Mouse (Mus musculus) forebrain, embryonic 16.5 days (tissue): Measurements from ENCODE around the gene Uqcc2. TPM values are rescaled to one million over a fixed set of nuclear protein-coding genes. Genes with fewer than 3 reads are reported as not detected.

Experiments used
- ATAC-seq: fragments of 200-750 bp; cut with Nextera tagmentation; 2 replicates; pipeline ENCODE4 v1.8.0; 2017; ENCODE audit warnings: mild to moderate bottlenecking, moderate library complexity
- H3K27ac ChIP-seq: fragments of 300-500 bp; sonication (generic); 2 replicates; pipeline ENCODE4 v1.5.1; 2014; ENCODE audit warnings: low read length, control low read depth
- H3K27me3 ChIP-seq: fragments of 300-500 bp; sonication (generic); replicated peaks from 2 replicates; pipeline ENCODE4 v1.6.1; 2014; ENCODE audit warnings: low read length; ENCODE audit not compliant: control insufficient read depth, insufficient read depth
- H3K36me3 ChIP-seq: fragments of 300-500 bp; sonication (generic); 2 replicates; pipeline ENCODE4 v1.6.1; 2014; ENCODE audit not compliant: control insufficient read depth, insufficient read depth
- H3K4me1 ChIP-seq: fragments of 300-500 bp; sonication (generic); replicated peaks from 2 replicates; pipeline ENCODE4 v1.6.1; 2014; ENCODE audit warnings: low read length; ENCODE audit not compliant: control insufficient read depth, insufficient read depth
- H3K4me2 ChIP-seq: fragments of 300-500 bp; sonication (generic); 2 replicates; pipeline ENCODE4 v1.6.1; 2014; ENCODE audit warnings: mild to moderate bottlenecking, low read length, control low read depth
- H3K4me3 ChIP-seq: fragments of 300-500 bp; sonication (generic); replicated peaks from 2 replicates; pipeline ENCODE4 v1.5.1; 2014; ENCODE audit warnings: mild to moderate bottlenecking, low read length, control low read depth
- H3K9ac ChIP-seq: fragments of 300-500 bp; sonication (generic); replicated peaks from 2 replicates; pipeline ENCODE4 v1.6.1; 2014; ENCODE audit warnings: low read depth, low read length, control low read depth
- H3K9me3 ChIP-seq: fragments of 300-500 bp; sonication (generic); 2 replicates; pipeline ENCODE4 v1.6.1; 2016; ENCODE audit warnings: low read length; ENCODE audit not compliant: control insufficient read depth
- WGBS: fragments of 180-500 bp; shearing (Covaris S2); extraction: QIAGEN DNeasy Blood & Tissue Kit; methylation state at CpG from one replicate; pipeline ENCODE4 v1.1.7; 2014; 5-methylcytosine and 5-hydroxymethylcytosine counted together
- polyA plus RNA-seq: library from polyadenylated mRNA; unstranded; fragments of >200 nt; fragmentation: Nextera tagmentation; extraction: Ambion mirVana; gene quantifications from 2 replicates; pipeline ENCODE4 v1.2.1, GENCODE M21; 2015

The Uqcc2 gene
- polyA plus RNA-seq, 1 experiment from 2014 or later: 266 TPM

DNA sequence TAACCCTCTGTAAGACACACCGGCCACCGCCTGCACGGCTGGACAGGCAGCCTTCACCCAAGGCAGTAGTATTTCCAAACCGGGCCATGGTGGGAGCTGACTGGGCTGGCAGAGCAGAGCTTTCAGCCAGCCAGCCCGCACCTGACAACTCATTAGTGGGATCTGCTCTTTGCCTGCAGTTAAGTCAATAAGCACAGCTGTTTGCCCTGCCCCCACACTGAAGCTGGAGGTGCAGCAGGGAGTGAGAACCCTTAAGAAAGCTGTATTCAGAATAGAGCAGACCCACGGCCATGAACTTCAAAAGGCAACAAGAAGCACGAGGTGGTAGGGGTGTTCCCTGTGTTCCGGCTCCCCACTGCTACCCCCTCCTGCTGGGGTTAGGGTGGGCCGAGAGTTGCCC, 3.5 kb downstream of the Uqcc2 start:
- Histone ChIP-seq H3K9me3 (no peaks in the 10 kb centered on the region), H3K4me1 (peaks cover 27% of the 10 kb centered on the region), H3K27ac (no peak overlapping the region), H3K4me2 (no peak overlapping the region), H3K4me3 (no peak overlapping the region), H3K36me3 (no peaks in the 10 kb centered on the region), H3K9ac (no peak overlapping the region; the same call in 1 of the 2 replicates), H3K27me3 (no peaks in the 10 kb centered on the region)
- no peak for ATAC-seq
- WGBS: 66% methylated on average over 9 of the region's 9 CpGs

DNA sequence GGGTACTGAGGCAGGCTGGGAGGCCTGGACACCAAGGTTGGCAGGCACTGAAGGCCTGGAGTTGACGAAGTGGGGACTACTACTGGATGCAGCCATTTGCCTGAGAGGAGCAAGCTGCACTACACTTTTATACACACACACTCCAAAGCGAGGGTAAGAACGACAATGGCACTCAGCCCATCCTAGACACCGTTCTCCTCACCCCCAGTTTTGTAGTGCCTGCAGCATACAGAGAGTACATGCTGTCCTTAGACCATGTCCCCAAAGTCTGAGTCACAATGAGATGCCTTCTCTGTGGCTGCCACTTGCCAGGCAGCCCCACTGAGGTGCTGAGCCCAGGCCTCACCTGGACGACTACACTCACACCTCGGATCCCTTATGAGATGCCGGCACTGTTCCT, 3.9 kb downstream of the Uqcc2 start:
- Histone ChIP-seq H3K36me3 (no peaks in the 10 kb centered on the region), H3K27me3 (no peaks in the 10 kb centered on the region), H3K4me1 (peaks cover 27% of the 10 kb centered on the region), H3K27ac (no peak overlapping the region), H3K4me2 (no peak overlapping the region), H3K9ac (no peak overlapping the region), H3K4me3 (no peak overlapping the region), H3K9me3 (no peaks in the 10 kb centered on the region)
- ATAC-seq: no peak
- WGBS: 88% methylated on average over 7 of the region's 7 CpGs

DNA sequence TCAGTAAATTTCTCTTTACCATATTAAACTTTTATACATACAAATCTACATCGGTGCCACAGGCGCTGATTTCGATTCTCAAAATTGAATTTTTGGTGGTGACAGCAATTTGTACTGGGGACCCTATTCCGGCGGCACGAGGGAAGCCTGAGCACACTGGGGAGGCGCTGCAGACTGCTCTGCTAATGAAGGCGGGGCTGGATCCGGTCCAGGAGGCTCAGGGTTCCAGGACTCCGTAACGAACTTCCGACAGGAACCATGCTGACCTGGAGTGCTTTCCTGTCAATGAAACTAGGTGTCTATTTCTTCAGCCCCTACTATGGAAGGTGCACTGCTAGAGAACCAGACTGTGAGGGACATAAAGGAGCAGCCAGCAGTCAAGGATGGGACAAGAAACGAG, 4.4 kb downstream of the Uqcc2 start:
- Histone ChIP-seq H3K27me3 (no peaks in the 10 kb centered on the region), H3K27ac (no peak overlapping the region), H3K9me3 (no peaks in the 10 kb centered on the region), H3K4me1 (peaks cover 26% of the 10 kb centered on the region), H3K36me3 (no peaks in the 10 kb centered on the region), H3K4me3 (no peak overlapping the region), H3K4me2 (no peak overlapping the region), H3K9ac (no peak overlapping the region)
- no peak for ATAC-seq
- 52% methylated on average over 13 of the region's 13 CpGs for WGBS

DNA sequence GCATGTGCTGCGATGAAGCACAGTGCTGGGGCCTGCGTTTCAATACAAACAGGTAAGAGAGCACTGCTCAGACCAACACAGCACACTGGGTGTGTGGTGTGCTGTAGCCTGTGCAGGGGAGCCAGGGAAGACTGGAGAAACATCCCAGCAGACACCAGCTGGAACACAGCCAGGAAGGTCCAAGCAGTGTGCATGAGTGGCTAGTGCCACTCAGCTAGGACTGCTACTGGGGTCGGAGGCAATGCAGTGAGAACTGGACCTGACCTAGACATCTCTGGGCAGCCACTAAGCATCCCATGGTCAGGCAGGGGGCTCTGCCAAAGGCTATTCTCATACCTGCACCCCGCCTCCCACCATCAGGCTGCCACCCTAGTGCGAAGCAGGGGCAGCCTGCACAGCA, 5.5 kb downstream of the Uqcc2 start:
- no peaks in the 10 kb centered on the region for H3K9me3 ChIP-seq
- H3K4me2 ChIP-seq: no peak overlapping the region
- H3K27me3 ChIP-seq: no peaks in the 10 kb centered on the region
- 94% methylated on average over 5 of the region's 5 CpGs for WGBS
- peaks cover 20% of the 10 kb centered on the region for H3K4me1 ChIP-seq
- no peak overlapping the region for H3K27ac ChIP-seq
- ATAC-seq: no peak
- H3K36me3 ChIP-seq: no peaks in the 10 kb centered on the region
- no peak overlapping the region for H3K9ac ChIP-seq
- no peak overlapping the region for H3K4me3 ChIP-seq

DNA sequence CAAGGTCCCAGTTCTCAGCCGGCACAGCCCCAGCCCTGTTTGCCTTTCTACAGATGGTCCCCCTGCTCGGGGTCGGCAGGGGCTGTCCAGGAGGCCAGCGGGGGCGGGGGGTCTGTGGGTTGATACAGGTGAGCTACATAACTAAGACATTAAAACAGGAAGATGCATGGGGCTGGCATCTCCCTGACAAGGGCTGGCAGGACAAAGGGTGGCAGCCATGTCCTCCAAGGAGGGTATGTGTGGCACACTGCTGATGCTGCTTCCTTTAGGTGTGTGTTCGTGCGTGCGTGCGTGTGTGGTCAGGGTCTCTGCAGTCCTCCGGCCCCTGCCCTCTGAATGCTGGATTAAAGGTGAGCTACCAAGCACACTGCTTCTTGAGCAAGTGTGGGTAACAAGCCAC, 6.7 kb downstream of the Uqcc2 start:
- Histone ChIP-seq H3K4me3 (no peak overlapping the region), H3K27me3 (no peaks in the 10 kb centered on the region), H3K27ac (no peak overlapping the region), H3K4me1 (peaks cover 19% of the 10 kb centered on the region), H3K4me2 (no peak overlapping the region), H3K9me3 (no peaks in the 10 kb centered on the region), H3K9ac (no peak overlapping the region), H3K36me3 (no peaks in the 10 kb centered on the region)
- no peak for ATAC-seq
- 82% methylated on average over 10 of the region's 10 CpGs for WGBS

DNA sequence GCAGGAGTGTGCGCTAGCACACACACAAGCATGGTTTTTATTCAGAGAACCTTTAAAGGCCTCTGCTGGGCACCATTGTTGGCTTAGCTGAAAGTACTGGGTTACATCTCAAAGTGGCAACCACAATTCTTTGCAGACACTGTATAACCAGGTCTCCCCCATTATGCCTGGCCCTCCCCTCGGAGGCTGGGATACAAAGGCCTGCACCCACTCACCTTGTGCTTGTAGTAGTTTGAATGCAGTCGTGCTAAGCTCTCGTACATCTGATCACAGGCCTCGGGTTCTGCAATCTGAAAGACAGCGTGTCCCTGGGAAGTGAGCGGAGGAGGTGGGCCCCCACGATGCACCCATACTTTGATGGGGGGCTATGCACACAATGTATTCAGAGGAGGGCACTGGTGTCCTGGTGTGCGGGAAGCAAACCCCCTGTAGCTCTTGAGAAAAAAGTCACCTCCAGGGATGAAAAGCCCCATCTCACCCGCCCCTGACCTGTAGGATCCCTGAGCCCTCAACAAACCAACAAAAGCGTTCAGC, 8.0 kb downstream of the Uqcc2 start:
- Histone ChIP-seq H3K4me2 (no peak overlapping the region), H3K27ac (no peak overlapping the region), H3K9ac (no peak overlapping the region), H3K36me3 (no peaks in the 10 kb centered on the region), H3K27me3 (no peaks in the 10 kb centered on the region), H3K4me1 (peaks cover 27% of the 10 kb centered on the region), H3K9me3 (no peaks in the 10 kb centered on the region), H3K4me3 (no peak overlapping the region)
- no peak for ATAC-seq
- WGBS: 83% methylated on average over 11 of the region's 11 CpGs

DNA sequence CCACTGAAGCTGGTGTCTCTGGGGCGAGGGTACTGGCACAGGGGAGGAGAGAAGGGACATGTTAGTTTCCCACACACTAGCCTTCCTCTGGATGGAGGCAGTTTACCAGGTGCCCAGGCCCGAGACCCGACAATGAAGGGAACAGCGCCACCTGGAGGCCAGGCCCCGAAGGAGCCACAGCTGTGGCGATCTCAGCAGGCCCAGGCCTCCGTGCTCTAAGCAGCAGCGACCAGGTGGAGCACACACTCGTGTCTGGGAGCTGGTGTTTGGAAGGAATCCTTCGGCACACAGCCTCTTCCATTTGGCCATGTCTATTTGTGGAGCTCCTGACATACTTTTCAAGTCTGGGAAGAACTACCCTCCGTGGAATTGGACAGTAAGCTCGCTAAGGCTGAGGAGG, 8.5 kb downstream of the Uqcc2 start:
- no peak overlapping the region for H3K27ac ChIP-seq
- H3K4me1 ChIP-seq: peaks cover 26% of the 10 kb centered on the region
- 33% methylated on average over 12 of the region's 12 CpGs for WGBS

DNA sequence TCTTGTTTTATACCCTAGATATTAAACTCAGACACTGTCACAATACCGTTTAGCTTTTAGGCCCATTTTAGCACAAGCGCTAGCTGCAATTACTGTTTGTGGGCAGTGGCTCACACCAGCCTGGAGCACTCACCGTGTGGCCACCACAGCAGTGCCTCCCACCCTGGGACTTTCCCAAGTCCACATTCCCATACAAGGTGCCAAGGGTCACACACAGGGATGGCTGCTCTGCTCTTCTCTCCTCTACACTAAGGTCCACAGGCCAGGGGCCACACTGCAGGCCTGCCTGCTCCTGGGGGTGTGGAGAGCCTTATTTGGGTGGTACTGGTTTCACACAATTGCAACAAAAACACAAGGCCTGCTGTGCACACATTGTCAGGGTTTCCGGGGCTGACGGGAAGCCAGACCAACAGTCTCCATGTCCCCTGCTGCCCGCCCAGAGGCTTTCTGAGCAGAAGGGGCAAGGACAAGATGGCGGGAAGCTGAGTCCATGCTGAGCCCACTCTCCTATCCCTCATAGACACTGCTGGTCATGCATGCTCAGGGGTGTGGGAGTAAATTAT, 9.8 kb downstream of the Uqcc2 start:
- ATAC-seq: no peak
- H3K4me3 ChIP-seq: no peak overlapping the region
- 87% methylated on average over 7 of the region's 7 CpGs for WGBS
- no peaks in the 10 kb centered on the region for H3K27me3 ChIP-seq
- H3K36me3 ChIP-seq: no peaks in the 10 kb centered on the region
- H3K27ac ChIP-seq: no peak overlapping the region
- no peaks in the 10 kb centered on the region for H3K9me3 ChIP-seq
- H3K4me2 ChIP-seq: no peak overlapping the region
- peaks cover 18% of the 10 kb centered on the region for H3K4me1 ChIP-seq
- no peak overlapping the region for H3K9ac ChIP-seq

More for the DNA sequence above, 8.5 kb downstream of the Uqcc2 start:
- no peak for ATAC-seq
- H3K9me3 ChIP-seq: no peaks in the 10 kb centered on the region
- H3K36me3 ChIP-seq: no peaks in the 10 kb centered on the region
- H3K4me2 ChIP-seq: no peak overlapping the region
- no peak overlapping the region for H3K9ac ChIP-seq
- H3K4me3 ChIP-seq: no peak overlapping the region
- H3K27me3 ChIP-seq: no peaks in the 10 kb centered on the region

DNA sequence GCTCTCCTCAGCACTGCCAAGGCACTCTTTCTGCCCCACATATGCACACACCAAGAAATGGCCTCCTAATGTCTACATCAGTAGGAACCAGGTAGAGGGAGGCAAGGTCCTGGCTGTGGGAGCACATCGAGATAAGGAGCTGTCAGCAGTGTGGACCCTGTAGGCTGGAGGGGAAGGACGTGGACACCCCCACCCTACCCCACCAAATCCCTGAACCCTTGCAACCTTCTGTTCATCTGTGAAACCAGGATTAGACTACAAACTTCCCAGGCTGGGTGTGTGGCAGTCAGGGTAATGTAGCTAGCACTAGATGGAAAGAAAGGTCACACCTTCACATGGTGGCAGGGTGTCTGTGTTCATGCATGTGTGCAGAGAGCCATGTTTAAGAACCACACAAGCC, 10.6 kb downstream of the Uqcc2 start:
- H3K27me3 ChIP-seq: no peaks in the 10 kb centered on the region
- ATAC-seq: no peak
- H3K4me2 ChIP-seq: no peak overlapping the region
- no peak overlapping the region for H3K4me3 ChIP-seq
- no peaks in the 10 kb centered on the region for H3K9me3 ChIP-seq
- WGBS: 96% methylated on average over 2 of the region's 2 CpGs
- H3K4me1 ChIP-seq: peaks cover 17% of the 10 kb centered on the region
- H3K27ac ChIP-seq: no peak overlapping the region
- no peaks in the 10 kb centered on the region for H3K36me3 ChIP-seq
- H3K9ac ChIP-seq: no peak overlapping the region

DNA sequence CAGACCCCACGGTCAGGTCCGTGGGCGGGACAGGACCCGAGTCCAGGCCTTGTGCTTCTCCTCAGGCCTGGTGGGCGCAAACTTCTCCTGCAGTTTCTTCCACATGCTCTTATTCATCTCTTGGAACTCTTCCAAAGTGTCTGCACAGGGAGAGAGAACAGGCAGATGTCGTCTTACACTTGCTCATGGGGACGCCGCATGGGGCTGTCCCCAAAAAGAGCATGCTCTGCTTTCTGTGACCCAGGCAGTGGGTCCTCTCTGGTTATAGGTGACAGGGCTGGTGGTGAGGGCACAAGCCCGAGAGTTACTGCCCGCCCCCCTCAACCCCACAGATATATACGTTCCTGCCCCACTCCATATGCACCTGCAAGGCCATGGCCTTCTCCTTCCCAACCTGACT, 11.0 kb downstream of the Uqcc2 start:
- Histone ChIP-seq H3K4me3 (no peak overlapping the region), H3K4me1 (peaks cover 17% of the 10 kb centered on the region), H3K9me3 (no peaks in the 10 kb centered on the region), H3K27ac (no peak overlapping the region), H3K27me3 (no peaks in the 10 kb centered on the region), H3K36me3 (no peaks in the 10 kb centered on the region), H3K4me2 (no peak overlapping the region), H3K9ac (no peak overlapping the region)
- 79% methylated on average over 11 of the region's 11 CpGs for WGBS
- ATAC-seq: no peak
